Mouse (Mus musculus) kidney, adult 10 weeks (tissue): Measurements from ENCODE around the gene Cops3. TPM values are rescaled to one million over a fixed set of nuclear protein-coding genes. Genes with fewer than 3 reads are reported as not detected.

Source experiments
- polyA plus RNA-seq: library from polyadenylated mRNA; stranded (reverse); fragments of 350-450 nt; fragmentation: Illumina TruSeq; extraction: RNeasy Lipid Tissue Mini Kit (QIAGEN cat#74804); gene quantifications from one replicate; pipeline ENCODE4 v1.2.3, GENCODE M21; 2014; ENCODE audit warnings: low read depth, low replicate concordance

The Cops3 gene
- polyA plus RNA-seq = 132 TPM

DNA sequence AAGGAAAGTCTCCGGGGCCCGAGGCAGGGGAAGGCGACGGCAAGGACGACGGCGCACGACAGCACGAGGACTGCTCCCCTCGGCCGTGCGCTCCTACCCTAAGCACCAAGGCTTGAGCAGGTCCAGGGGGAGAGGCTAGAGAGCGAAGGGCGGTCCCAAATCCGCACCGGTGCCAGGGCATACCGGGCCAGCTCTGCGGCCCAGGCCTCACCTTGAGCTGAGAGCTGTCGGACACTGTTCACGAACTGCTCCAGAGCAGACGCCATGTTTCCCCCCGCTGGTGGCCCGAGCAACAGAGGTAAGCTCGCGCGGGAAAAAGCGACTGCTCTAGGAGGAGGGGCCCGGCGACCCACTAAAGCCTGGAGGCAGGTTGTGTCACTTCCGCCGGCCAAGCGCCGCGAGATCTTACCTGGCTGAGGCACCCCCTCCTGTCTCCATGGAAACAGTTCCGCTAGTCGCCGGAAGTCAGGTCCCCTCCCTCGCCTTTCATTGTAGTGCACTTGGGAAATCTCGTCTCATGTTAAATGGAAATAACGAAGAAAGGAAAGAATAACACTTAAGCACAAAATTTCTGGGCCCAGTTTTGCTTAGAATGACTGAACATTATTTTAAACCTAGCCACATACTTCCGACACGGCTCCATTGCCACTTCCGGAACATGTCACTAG, at the start of gene Cops3:
Gene Cops3 (minus strand): TSS at position 380 of the 668 bp plus-strand sequence.

DNA sequence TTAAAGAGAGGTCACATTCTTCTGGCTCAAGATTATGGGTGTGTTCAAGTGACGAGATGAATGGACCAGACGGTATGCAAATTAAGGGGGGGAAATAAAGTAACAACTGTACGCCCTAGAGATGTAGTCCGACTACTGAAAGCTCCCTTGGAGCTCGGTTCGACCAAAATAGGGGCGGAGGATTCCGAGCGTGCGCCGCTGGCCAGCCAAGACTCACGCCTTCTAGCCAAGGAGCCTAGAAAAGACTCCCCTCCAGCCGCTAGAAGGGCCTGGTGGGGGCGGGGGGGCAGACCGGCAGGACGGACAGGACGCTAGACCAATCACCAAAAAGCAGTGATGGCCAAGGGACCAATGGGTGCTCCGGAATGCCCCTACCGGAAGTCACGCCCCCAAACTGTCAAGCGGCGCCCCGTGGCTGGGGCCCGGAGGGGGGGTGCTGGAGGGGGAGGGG, 605 bp downstream of the Cops3 start, which contains the start of gene Nt5m:
Gene Nt5m (plus strand): TSS at position 440 of the 451 bp plus-strand sequence.

DNA sequence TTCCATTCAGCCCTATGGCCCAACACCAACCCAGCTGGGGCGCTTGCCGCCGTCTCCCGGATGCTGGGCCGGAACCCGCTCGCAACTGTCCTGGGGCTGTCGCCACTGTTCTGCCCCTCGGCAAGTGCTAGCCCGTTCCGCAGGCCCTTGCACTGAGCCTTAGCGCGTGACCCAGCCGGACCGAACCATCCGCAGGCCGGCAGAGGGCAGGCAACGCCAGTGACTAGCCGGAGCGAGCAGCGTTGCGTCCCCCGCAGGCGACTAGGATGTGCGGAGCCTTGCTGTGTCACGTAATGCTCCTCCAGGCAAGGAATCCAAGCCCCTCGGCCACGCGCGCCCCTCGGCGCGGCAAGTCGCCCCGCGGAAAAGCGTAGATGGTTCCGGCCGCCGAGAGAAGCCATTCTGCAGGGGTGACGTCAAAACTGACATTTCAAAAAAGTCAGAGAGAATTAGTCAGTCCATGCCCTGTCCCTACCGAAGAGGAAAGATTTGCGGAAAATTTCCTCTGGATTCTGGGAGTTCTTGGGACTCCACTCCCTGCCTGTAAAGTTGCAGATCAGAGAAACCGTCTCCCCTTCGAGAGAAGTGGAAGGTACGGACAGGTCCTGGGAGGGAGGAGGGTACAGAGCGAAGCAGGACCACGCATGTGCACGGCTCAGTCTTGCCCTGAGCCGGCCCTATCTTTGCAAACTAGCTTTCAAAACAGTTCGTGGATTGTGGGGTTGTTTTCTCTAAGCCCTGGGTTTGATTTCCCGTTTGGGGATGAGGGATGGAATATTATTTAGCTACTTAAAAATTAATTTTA, 29.8 kb downstream of the Cops3 start, which contains the start of gene Flcn:
Gene Flcn (minus strand): TSS at position 347 of the 805 bp plus-strand sequence.

DNA sequence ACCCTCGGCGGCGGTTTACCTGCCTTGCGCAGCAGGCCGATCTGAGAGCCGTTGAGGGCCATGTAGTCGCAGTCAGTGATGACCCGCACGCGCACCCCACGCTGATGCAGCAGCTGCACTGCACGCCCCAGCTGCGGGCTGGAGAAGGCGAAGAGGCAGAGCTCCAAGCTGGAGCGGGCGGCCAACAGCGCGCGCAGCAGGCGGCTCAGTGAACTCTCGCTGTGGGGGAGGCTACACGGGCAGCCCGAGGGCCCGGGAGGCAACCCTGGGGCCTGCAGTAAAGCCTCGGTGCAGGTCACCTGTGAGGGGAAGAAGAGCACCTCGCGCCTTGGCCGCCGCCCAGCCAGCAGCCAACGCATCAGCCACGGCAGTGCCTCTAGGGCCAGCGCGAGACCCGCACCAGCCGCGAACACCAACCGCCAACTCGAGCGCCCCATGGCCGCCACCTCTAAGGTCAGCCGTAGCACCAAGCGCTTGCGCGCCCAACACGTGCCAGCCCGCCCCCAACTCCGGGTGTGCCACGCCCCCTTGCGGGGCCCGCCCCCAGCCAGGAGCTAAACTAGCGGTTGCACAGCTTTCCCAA, 52.3 kb downstream of the Cops3 start, which contains the start of gene Pld6:
Gene Pld6 (minus strand): TSS at position 447 of the 583 bp plus-strand sequence.

Other genes with a start within 250 kb of the Cops3 start
- gene Olfr223, start 246.5 kb downstream of the Cops3 start, polyA plus RNA-seq = not detected
- 20.7 TPM for gene Mprip, start 178.5 kb downstream of the Cops3 start, polyA plus RNA-seq
- gene Pld6, start 52.2 kb downstream of the Cops3 start, polyA plus RNA-seq = not detected
- gene Flcn, start 29.8 kb downstream of the Cops3 start, polyA plus RNA-seq = 5.2 TPM
- 2.5 TPM for gene Nt5m, start 391 bp downstream of the Cops3 start, polyA plus RNA-seq
- gene Med9, start 108.4 kb upstream of the Cops3 start, polyA plus RNA-seq = 6.8 TPM
- gene Rasd1, start 125.1 kb upstream of the Cops3 start, polyA plus RNA-seq = 1.0 TPM
- gene Pemt, start 206.7 kb upstream of the Cops3 start, polyA plus RNA-seq = not detected